Mouse (Mus musculus): ENCODE measurements at regions not wholly inside any gene's neighbourhood (a gene's known extent, or its start where the extent isn't known, plus 50 kb on each side); places are given as distances from the start of the nearest gene placed in this dataset.

DNA sequence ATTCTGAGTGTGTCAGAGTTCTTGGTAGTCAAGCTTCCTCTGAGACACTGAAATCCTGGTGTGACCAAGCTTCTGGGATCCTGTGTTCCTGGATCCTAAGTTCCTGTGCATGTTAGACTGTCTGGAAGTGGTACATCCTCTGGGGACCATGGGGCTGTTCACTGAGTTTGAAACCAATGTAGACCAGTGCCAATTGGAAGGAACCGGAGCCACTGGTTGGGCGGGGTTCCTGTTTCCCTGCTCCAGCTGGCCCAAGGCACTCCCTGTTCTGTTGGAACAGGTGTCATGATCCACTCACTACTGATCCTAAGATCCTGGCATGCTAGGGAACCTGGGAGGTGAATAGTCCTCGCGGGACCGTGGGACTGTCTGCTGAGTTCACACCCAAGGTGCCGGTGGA is 124.3 kb upstream of the Ccdc85a start:
- TF ChIP-seq POLR2A (IDR thresholded peaks at IDR 0.05; ENCODE audit: control insufficient read depth, low read depth, low read length), result no peak
- TF ChIP-seq CTCF (IDR thresholded peaks at IDR 0.05; ENCODE audit: control insufficient read depth, insufficient read depth, insufficient replicate concordance, low read depth, low read length), result no peak

All from testis, adult 2 months (tissue).